Mouse (Mus musculus) liver, postnatal 0 days (tissue): ENCODE data around the gene Ccdc30. TPM values are rescaled to one million over a fixed set of nuclear protein-coding genes. Genes with fewer than 3 reads are reported as not detected.
"Not testable (repeated sequence)": the region's sequence is repeated elsewhere in the genome, so short reads cannot be mapped to it uniquely, and the experiment has no call there.

Source experiments
- ATAC-seq: fragments of 200-750 bp; cut with Nextera tagmentation; 2 replicates; pipeline ENCODE4 v1.8.0; 2017; ENCODE audit warnings: mild to moderate bottlenecking, moderate library complexity
- DNase-seq: peaks from one replicate; pipeline ENCODE4 v3.0.0-alpha.2; 2016
- H3K27ac ChIP-seq: fragments of 300-500 bp; sonication (generic); 2 replicates; pipeline ENCODE4 v1.5.1; 2014; ENCODE audit warnings: antibody characterized with exemption, moderate library complexity, mild to moderate bottlenecking, low read depth
- H3K27me3 ChIP-seq: fragments of 300-500 bp; sonication (generic); 2 replicates; pipeline ENCODE4 v1.6.1; 2014; ENCODE audit warnings: low read length, control low read depth, mixed read lengths; ENCODE audit not compliant: insufficient read depth
- H3K36me3 ChIP-seq: fragments of 300-500 bp; sonication (generic); replicated peaks from 2 replicates; pipeline ENCODE4 v1.6.1; 2014; ENCODE audit warnings: mild to moderate bottlenecking, control low read depth, low read length, moderate library complexity, mixed read lengths; ENCODE audit not compliant: insufficient read depth
- H3K4me1 ChIP-seq: fragments of 300-500 bp; sonication (generic); 2 replicates; pipeline ENCODE4 v1.6.1; 2014; ENCODE audit warnings: antibody characterized with exemption, mild to moderate bottlenecking, control low read depth; ENCODE audit not compliant: insufficient read depth
- H3K4me2 ChIP-seq: fragments of 300-500 bp; sonication (generic); 2 replicates; pipeline ENCODE4 v1.6.1; 2014; ENCODE audit warnings: low read depth, mild to moderate bottlenecking, low read length, moderate library complexity, mixed read lengths
- H3K4me3 ChIP-seq: fragments of 300-500 bp; sonication (generic); 2 replicates; pipeline ENCODE4 v1.5.1; 2014; ENCODE audit warnings: low read depth, low read length
- H3K9ac ChIP-seq: fragments of 300-500 bp; sonication (generic); replicated peaks from 2 replicates; pipeline ENCODE4 v1.6.1; 2014; ENCODE audit warnings: mild to moderate bottlenecking, moderate library complexity
- H3K9me3 ChIP-seq: fragments of 300-500 bp; sonication (generic); 2 replicates; pipeline ENCODE4 v1.6.1; 2016; ENCODE audit warnings: mild to moderate bottlenecking, control low read depth, low read length, mixed read lengths
- CTCF ChIP-seq: sonication (generic); IDR thresholded peaks from 2 replicates; pipeline ENCODE4 v1.5.1; 2016; ENCODE audit warnings: antibody characterized with exemption, low read depth
- EP300 ChIP-seq: IDR thresholded peaks from 2 replicates; pipeline ENCODE4 v1.6.1; 2016; ENCODE audit warnings: antibody characterized with exemption, low read depth, mild to moderate bottlenecking
- WGBS: fragments of 180-500 bp; shearing (Covaris S2); extraction: QIAGEN DNeasy Blood & Tissue Kit; methylation state at CpG from one replicate; pipeline ENCODE4 v1.1.7; 2014; ENCODE audit not compliant: insufficient replicate concordance; 5-methylcytosine and 5-hydroxymethylcytosine counted together
- polyA plus RNA-seq: library from polyadenylated mRNA; unstranded; fragments of >200 nt; fragmentation: Nextera tagmentation; extraction: Ambion mirVana; gene quantifications from 2 replicates; pipeline ENCODE4 v1.2.1, GENCODE M21; 2015

Ccdc30 gene
- polyA plus RNA-seq, 1 experiment from 2014 or later, result 2.4 TPM

DNA sequence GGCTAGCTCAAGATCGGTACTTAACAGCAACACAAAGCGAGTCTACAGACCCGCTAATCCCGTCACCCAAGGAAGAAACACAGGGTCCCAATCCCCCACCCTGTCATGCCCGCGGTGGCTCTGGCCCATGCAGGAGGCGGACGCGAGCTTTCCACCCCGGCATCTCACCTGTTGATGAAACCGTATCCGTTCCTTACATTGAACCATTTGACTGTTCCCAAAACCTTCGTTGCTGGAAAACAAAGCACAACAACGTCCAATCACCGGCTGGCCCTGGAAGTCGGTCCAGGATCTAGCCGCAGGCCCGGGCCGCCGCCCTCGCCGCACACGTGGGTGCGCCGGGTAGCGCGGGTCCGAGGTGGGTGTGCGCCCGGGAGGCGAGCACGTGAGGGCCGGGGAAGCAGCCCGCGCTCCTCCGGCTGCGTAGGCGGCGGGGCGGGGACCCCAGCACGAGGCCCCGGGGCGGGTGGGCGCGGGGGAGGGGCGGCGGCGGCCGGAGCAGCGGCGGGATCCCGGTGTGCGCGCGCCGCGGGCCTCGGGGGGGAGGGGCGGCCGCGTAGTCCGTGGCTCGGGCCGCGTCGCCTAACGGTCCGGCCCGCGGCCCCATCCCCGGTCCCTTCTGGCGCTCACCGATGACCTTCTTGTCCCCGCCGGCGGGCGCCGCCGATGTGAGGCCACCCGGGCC lies 121.6 kb downstream of the Ccdc30 start:
- H3K4me3 ChIP-seq, result peak overlapping the region; percentile 88
- peak; percentile 32 for ATAC-seq
- under 1% methylated on average over 43 of the region's 80 CpGs for WGBS
- peaks cover 6% of the 10 kb centered on the region for H3K36me3 ChIP-seq
- H3K27me3 ChIP-seq, result no peaks in the 10 kb centered on the region
- TF ChIP-seq EP300 (no peak), CTCF (no peak)
- peak overlapping the region; percentile 85 for H3K9ac ChIP-seq
- DNase-seq, result peak; percentile 66
- peak overlapping the region; percentile 81 for H3K27ac ChIP-seq
- H3K4me1 ChIP-seq, result peaks cover 15% of the 10 kb centered on the region
- H3K9me3 ChIP-seq, result no peaks in the 10 kb centered on the region
- H3K4me2 ChIP-seq, result peak overlapping the region; percentile 97

- under 1% methylated on average over 24 of the region's 24 CpGs for WGBS
- DNase-seq (peak; percentile 64), ATAC-seq (no peak)
- peak; percentile 25; the same call in 1 of the 2 replicates for TF ChIP-seq EP300
- no peak for TF ChIP-seq CTCF
- Histone ChIP-seq H3K36me3 (peaks cover 6% of the 10 kb centered on the region), H3K4me1 (peaks cover 15% of the 10 kb centered on the region), H3K9ac (peak overlapping the region; percentile 85), H3K27ac (peak overlapping the region; percentile 81), H3K27me3 (no peaks in the 10 kb centered on the region), H3K4me3 (peak overlapping the region; percentile 88), H3K4me2 (peak overlapping the region; percentile 97), H3K9me3 (no peaks in the 10 kb centered on the region)
Measured at GRCm38 (mm10) chr4:119292771-119293573, 122.3 kb downstream of the Ccdc30 start.

DNA sequence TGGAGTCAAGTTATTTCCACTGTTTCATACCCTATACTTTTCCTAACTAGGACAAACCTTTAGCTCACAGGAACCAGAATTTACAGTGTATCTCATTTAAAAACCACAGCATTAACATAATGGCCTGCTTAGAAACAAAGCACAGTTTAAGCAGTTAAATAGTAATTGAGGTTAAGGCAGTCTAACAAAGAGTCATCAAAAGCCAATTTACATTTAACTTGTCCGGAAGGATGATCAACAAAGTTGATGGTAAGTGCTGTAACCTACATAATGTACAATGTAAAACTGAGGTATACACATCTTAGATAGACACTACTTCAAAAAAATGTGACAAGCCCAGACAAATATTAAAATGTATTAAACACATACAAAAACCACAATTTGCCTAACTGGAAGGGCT lies 123.4 kb downstream of the Ccdc30 start:
- WGBS, result 84% methylated on average over 1 of the region's 1 CpGs
- no peak for ATAC-seq
- Histone ChIP-seq H3K27ac (no peak overlapping the region), H3K9ac (peak overlapping the region; percentile 85), H3K27me3 (no peaks in the 10 kb centered on the region), H3K36me3 (peaks cover 9% of the 10 kb centered on the region), H3K4me2 (peak overlapping the region; percentile 97), H3K4me3 (peak overlapping the region; percentile 88), H3K4me1 (peaks cover 17% of the 10 kb centered on the region), H3K9me3 (no peaks in the 10 kb centered on the region)
- TF ChIP-seq CTCF, result no peak
- TF ChIP-seq EP300, result no peak
- no peak for DNase-seq

DNA sequence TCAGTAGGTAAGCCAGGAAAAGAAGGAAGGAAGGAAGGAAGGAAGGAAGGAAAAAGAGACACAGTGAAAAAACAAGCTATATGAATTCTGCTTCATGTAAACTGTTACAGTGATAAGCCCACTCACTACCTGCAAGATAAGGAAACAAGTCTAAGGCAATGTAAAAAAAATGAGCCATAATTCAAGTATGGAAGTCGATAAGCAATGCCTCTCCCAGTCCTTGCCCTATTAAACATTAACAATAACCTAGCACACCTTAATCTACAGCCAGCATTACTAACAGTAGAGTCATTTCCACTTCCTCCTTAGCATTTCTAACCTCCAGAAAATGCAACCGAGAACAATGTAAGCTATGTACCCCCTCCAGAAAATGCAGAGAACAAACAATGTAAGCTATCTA lies 130.0 kb downstream of the Ccdc30 start:
- ATAC-seq (no peak), DNase-seq (no peak)
- Histone ChIP-seq H3K9ac (no peak overlapping the region), H3K4me2 (no peak overlapping the region; the same call in 1 of the 2 replicates), H3K9me3 (no peaks in the 10 kb centered on the region), H3K4me1 (peaks cover 20% of the 10 kb centered on the region), H3K27me3 (no peaks in the 10 kb centered on the region), H3K36me3 (peaks cover 51% of the 10 kb centered on the region), H3K4me3 (no peak overlapping the region), H3K27ac (peak overlapping the region; percentile 31; the same call in 1 of the 2 replicates)
- TF ChIP-seq EP300 (peak; percentile 56), CTCF (no peak)
- WGBS, result 36% methylated on average over 2 of the region's 2 CpGs

DNA sequence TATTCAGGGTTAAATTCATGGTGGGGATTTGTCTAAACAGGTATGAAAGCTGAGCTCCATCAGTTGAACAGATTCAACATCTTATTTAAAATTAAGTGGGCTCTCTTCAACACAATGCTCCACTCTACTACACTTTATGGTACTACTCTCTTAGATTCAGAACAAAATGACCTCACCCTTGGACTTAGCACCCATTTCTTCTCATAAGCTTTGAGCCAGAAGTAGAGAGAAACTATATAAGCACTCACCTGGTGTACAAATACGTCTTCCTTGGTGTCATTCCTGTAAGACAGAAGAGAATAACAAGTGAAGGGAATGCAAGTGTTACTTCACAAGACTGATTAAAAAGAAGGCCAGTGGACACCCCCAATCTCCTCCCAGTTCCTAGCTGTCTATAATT lies 130.5 kb downstream of the Ccdc30 start:
- Histone ChIP-seq H3K9ac (no peak overlapping the region), H3K4me1 (peaks cover 20% of the 10 kb centered on the region), H3K9me3 (no peaks in the 10 kb centered on the region), H3K27ac (peak overlapping the region; percentile 31; the same call in 1 of the 2 replicates), H3K27me3 (no peaks in the 10 kb centered on the region), H3K4me3 (no peak overlapping the region), H3K36me3 (peaks cover 54% of the 10 kb centered on the region), H3K4me2 (no peak overlapping the region)
- DNase-seq (no peak), ATAC-seq (no peak)
- TF ChIP-seq CTCF (no peak), EP300 (no peak)
- 77% methylated on average over 1 of the region's 1 CpGs for WGBS

DNA sequence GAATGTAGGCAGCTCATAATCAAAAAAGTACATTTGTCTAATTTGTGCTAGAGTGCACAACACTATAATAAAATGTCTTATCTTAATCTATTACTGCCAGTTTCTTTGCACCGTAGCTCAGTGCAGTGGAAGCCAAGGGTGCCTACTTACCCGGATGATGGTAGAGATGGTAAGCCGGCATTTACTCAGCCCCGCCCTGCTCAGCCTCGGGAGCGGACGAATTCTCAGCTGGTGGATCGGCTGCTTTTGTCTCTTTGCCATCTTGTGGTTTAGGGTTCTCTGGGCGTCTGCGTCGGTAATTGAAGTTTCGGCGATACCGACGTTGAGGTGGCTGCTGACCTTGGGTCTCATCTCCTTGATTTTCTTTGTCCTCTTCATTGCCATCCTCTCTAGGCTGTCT lies 136.5 kb downstream of the Ccdc30 start:
- ATAC-seq, result not testable (repeated sequence)

More for the DNA sequence above, 136.5 kb downstream of the Ccdc30 start:
- not testable (repeated sequence) for H3K4me3 ChIP-seq, H3K27me3 ChIP-seq, DNase-seq, H3K9ac ChIP-seq, H3K4me1 ChIP-seq, H3K27ac ChIP-seq, H3K9me3 ChIP-seq, H3K4me2 ChIP-seq
- H3K36me3 ChIP-seq, result peaks cover 72% of the 10 kb centered on the region
- 88% methylated on average over 15 of the region's 15 CpGs for WGBS
